Mouse (Mus musculus) lung, postnatal 0 days (tissue): Measurements from ENCODE around the gene Fchsd2.

Experiments
- CTCF ChIP-seq: IDR thresholded peaks from 2 replicates; pipeline ENCODE4 v1.5.1; 2016; ENCODE audit warnings: antibody characterized with exemption, mild to moderate bottlenecking
- EP300 ChIP-seq: IDR thresholded peaks from 2 replicates; pipeline ENCODE4 v1.6.1; 2016; ENCODE audit warnings: antibody characterized with exemption, mild to moderate bottlenecking, control low read depth

DNA sequence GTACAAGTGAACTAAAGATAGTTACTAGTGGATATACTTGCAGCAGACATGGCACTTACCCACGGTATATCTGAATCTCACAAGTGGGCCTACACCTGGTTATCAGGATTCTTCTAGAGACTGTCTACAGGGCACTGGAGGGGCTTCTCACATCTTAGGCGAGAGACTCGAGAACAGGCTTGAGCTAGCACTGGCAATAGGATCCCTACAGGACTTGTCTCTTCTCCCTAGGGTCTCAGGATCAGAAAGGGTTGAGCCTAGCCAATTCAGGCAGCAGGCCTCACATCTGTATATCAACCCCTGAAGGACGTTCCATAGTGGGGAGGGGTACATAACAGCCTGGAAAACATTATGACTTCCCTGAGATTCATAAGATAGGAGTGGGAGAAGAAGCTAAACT is 194.2 kb downstream of the Fchsd2 start:
- no peak for TF ChIP-seq CTCF
- TF ChIP-seq EP300 = no peak
